Mouse (Mus musculus): ENCODE results near the gene Dhtkd1. TPM values are rescaled to one million over a fixed set of nuclear protein-coding genes. Genes with fewer than 3 reads are reported as not detected.
"Not testable (repeated sequence)": the region's sequence is repeated elsewhere in the genome, so short reads cannot be mapped to it uniquely, and the experiment has no call there.

Dhtkd1 gene
- polyA plus RNA-seq, 2 experiments: 3.5 to 9.4 TPM

GRCm38 (mm10) chr2:5962265-5962664 is 19.7 kb upstream of the Dhtkd1 start:
- no peak for TF ChIP-seq POLR2A (IDR thresholded peaks at IDR 0.05; ENCODE audit: borderline replicate concordance, extremely low read depth, insufficient read depth, insufficient read length)
- 89% methylated on average over 2 of the region's 2 CpGs for whole genome bisulfite sequencing
- H3K27me3 ChIP-seq (ENCODE audit: control insufficient read depth, insufficient read depth, low read length): no peaks in the 10 kb centered on the region
- H3K36me3 ChIP-seq (ENCODE audit: control insufficient read depth, insufficient read depth, low read length): peaks cover 69% of the 10 kb centered on the region
- H3K9me3 ChIP-seq (ENCODE audit: control insufficient read depth, low read length): no peaks in the 10 kb centered on the region
- DNase-seq (ENCODE audit: low spot score) (no peak), ATAC-seq (ENCODE audit: low FRiP score, low read depth) (no peak)
- no peak overlapping the region for H3K4me2 ChIP-seq (replicated peaks; ENCODE audit: low read depth, low read length, severe bottlenecking)
- no peaks in the 10 kb centered on the region for H3K4me1 ChIP-seq (ENCODE audit: control insufficient read depth, insufficient read depth, low read length)
- no peak overlapping the region for H3K9ac ChIP-seq (ENCODE audit: low read depth, low read length, severe bottlenecking)
- H3K4me3 ChIP-seq (replicated peaks; ENCODE audit: low read length): no peak overlapping the region
- H3K27ac ChIP-seq (replicated peaks; ENCODE audit: low read depth, low read length): no peak overlapping the region

- no peaks in the 10 kb centered on the region for H3K27me3 ChIP-seq (ENCODE audit: control insufficient read depth, insufficient read depth, low read length)
- WGBS: 95% methylated on average over 9 of the region's 9 CpGs
- peaks cover 45% of the 10 kb centered on the region for H3K36me3 ChIP-seq (ENCODE audit: control insufficient read depth, insufficient read depth, low read length)
These were observed 15.1 kb upstream of the Dhtkd1 start for GRCm38 (mm10) chr2:5957705-5958104.

GRCm38 (mm10) chr2:5951621-5952211 is 9.1 kb upstream of the Dhtkd1 start:
- peak; percentile 25 for ATAC-seq (ENCODE audit: low FRiP score, low read depth)
- WGBS: under 1% methylated on average over 38 of the region's 46 CpGs

More at GRCm38 (mm10) chr2:5957705-5958104, 15.1 kb upstream of the Dhtkd1 start:
- DNase-seq (ENCODE audit: low spot score): no peak
- no peak overlapping the region for H3K4me3 ChIP-seq (replicated peaks; ENCODE audit: low read length)
- no peak for TF ChIP-seq POLR2A (IDR thresholded peaks at IDR 0.05; ENCODE audit: borderline replicate concordance, extremely low read depth, insufficient read depth, insufficient read length)
- no peak overlapping the region for H3K4me2 ChIP-seq (replicated peaks; ENCODE audit: low read depth, low read length, severe bottlenecking)
- no peaks in the 10 kb centered on the region for H3K9me3 ChIP-seq (ENCODE audit: control insufficient read depth, low read length)
- H3K9ac ChIP-seq (ENCODE audit: low read depth, low read length, severe bottlenecking): no peak overlapping the region
- no peak for ATAC-seq (ENCODE audit: low FRiP score, low read depth)
- H3K27ac ChIP-seq (replicated peaks; ENCODE audit: low read depth, low read length): no peak overlapping the region
- H3K4me1 ChIP-seq (ENCODE audit: control insufficient read depth, insufficient read depth, low read length): peaks cover under 1% of the 10 kb centered on the region; the same call in 1 of the 2 replicates

GRCm38 (mm10) chr2:5950766-5951595 is 8.4 kb upstream of the Dhtkd1 start, which contains the start of gene Upf2:
TSS of gene Upf2 (plus strand) at chr2:5951469.
- H3K9me3 ChIP-seq (ENCODE audit: control insufficient read depth, low read length): no peaks in the 10 kb centered on the region
- H3K27ac ChIP-seq (replicated peaks; ENCODE audit: low read depth, low read length): peak within 1 kb of the TSS; percentile 85
- H3K4me3 ChIP-seq (replicated peaks; ENCODE audit: low read length): peak within 1 kb of the TSS; percentile 98
- ATAC-seq (ENCODE audit: low FRiP score, low read depth) (peak; percentile 98), DNase-seq (ENCODE audit: low spot score) (peak; percentile 96)
- H3K9ac ChIP-seq (ENCODE audit: low read depth, low read length, severe bottlenecking): peak within 1 kb of the TSS; percentile 90
- H3K36me3 ChIP-seq (ENCODE audit: control insufficient read depth, insufficient read depth, low read length): no peaks in the 10 kb centered on the region
- peak; percentile 45; the same call in 1 of the 2 replicates for TF ChIP-seq POLR2A (IDR thresholded peaks at IDR 0.05; ENCODE audit: borderline replicate concordance, extremely low read depth, insufficient read depth, insufficient read length)
- under 1% methylated on average over 38 of the region's 54 CpGs for WGBS
- H3K4me1 ChIP-seq (ENCODE audit: control insufficient read depth, insufficient read depth, low read length): peaks cover 4% of the 10 kb centered on the region
- peak within 1 kb of the TSS; percentile 74 for H3K4me2 ChIP-seq (replicated peaks; ENCODE audit: low read depth, low read length, severe bottlenecking)
- no peaks in the 10 kb centered on the region for H3K27me3 ChIP-seq (ENCODE audit: control insufficient read depth, insufficient read depth, low read length)

More at GRCm38 (mm10) chr2:5951621-5952211, 9.1 kb upstream of the Dhtkd1 start:
- TF ChIP-seq POLR2A (IDR thresholded peaks at IDR 0.05; ENCODE audit: borderline replicate concordance, extremely low read depth, insufficient read depth, insufficient read length): no peak
- peak overlapping the region; percentile 85 for H3K27ac ChIP-seq (replicated peaks; ENCODE audit: low read depth, low read length)
- no peaks in the 10 kb centered on the region for H3K36me3 ChIP-seq (ENCODE audit: control insufficient read depth, insufficient read depth, low read length)
- H3K9me3 ChIP-seq (ENCODE audit: control insufficient read depth, low read length): no peaks in the 10 kb centered on the region
- H3K4me3 ChIP-seq (replicated peaks; ENCODE audit: low read length): peak overlapping the region; percentile 98
- DNase-seq (ENCODE audit: low spot score): peak; percentile 14
- H3K27me3 ChIP-seq (ENCODE audit: control insufficient read depth, insufficient read depth, low read length): no peaks in the 10 kb centered on the region
- peak overlapping the region; percentile 74 for H3K4me2 ChIP-seq (replicated peaks; ENCODE audit: low read depth, low read length, severe bottlenecking)
- H3K4me1 ChIP-seq (ENCODE audit: control insufficient read depth, insufficient read depth, low read length): peaks cover 4% of the 10 kb centered on the region
- peak overlapping the region; percentile 90 for H3K9ac ChIP-seq (ENCODE audit: low read depth, low read length, severe bottlenecking)

- ATAC-seq (ENCODE audit: low FRiP score, low read depth) (no peak), DNase-seq (ENCODE audit: low spot score) (peak; percentile 15)
- WGBS: 3% methylated on average over 6 of the region's 6 CpGs
- TF ChIP-seq POLR2A (IDR thresholded peaks at IDR 0.05; ENCODE audit: borderline replicate concordance, extremely low read depth, insufficient read depth, insufficient read length): no peak
- H3K4me3 ChIP-seq (replicated peaks; ENCODE audit: low read length): peak overlapping the region; percentile 98
- H3K9me3 ChIP-seq (ENCODE audit: control insufficient read depth, low read length): no peaks in the 10 kb centered on the region
- no peaks in the 10 kb centered on the region for H3K36me3 ChIP-seq (ENCODE audit: control insufficient read depth, insufficient read depth, low read length)
- peak overlapping the region; percentile 60 for H3K9ac ChIP-seq (ENCODE audit: low read depth, low read length, severe bottlenecking)
- H3K4me2 ChIP-seq (replicated peaks; ENCODE audit: low read depth, low read length, severe bottlenecking): peak overlapping the region; percentile 69
- peaks cover 4% of the 10 kb centered on the region for H3K4me1 ChIP-seq (ENCODE audit: control insufficient read depth, insufficient read depth, low read length)
- H3K27ac ChIP-seq (replicated peaks; ENCODE audit: low read depth, low read length): peak overlapping the region; percentile 59; the same call in 1 of the 2 replicates
- H3K27me3 ChIP-seq (ENCODE audit: control insufficient read depth, insufficient read depth, low read length): no peaks in the 10 kb centered on the region
These were observed 7.7 kb upstream of the Dhtkd1 start for GRCm38 (mm10) chr2:5950305-5950704.

- H3K9me3 ChIP-seq (ENCODE audit: control insufficient read depth, low read length); H3K27me3 ChIP-seq (ENCODE audit: control insufficient read depth, insufficient read depth, low read length); H3K4me1 ChIP-seq (ENCODE audit: control insufficient read depth, insufficient read depth, low read length); ATAC-seq (ENCODE audit: low FRiP score, low read depth); H3K9ac ChIP-seq (ENCODE audit: low read depth, low read length, severe bottlenecking); DNase-seq (ENCODE audit: low spot score); H3K36me3 ChIP-seq (ENCODE audit: control insufficient read depth, insufficient read depth, low read length); H3K27ac ChIP-seq (replicated peaks; ENCODE audit: low read depth, low read length): not testable (repeated sequence)
- H3K4me2 ChIP-seq (replicated peaks; ENCODE audit: low read depth, low read length, severe bottlenecking): peak overlapping the region; percentile 69
- H3K4me3 ChIP-seq (replicated peaks; ENCODE audit: low read length): peak overlapping the region; percentile 98
- WGBS: 95% methylated on average over 9 of the region's 9 CpGs
These were observed 7.2 kb upstream of the Dhtkd1 start for GRCm38 (mm10) chr2:5949821-5950220.
